Mouse (Mus musculus) 3134 (cell line): ENCODE data around the gene Cacna1c.

Experiments used
- DNase-seq: peaks from one replicate; pipeline ENCODE4 v3.0.0-alpha.2; 2011; ENCODE audit warnings: low spot score; ENCODE audit not compliant: insufficient read length; ENCODE audit errors: extremely low read depth

The Cacna1c gene

GRCm38 (mm10) chr6:119068650-119069049 is 127.6 kb downstream of the Cacna1c start:
- no peak for DNase-seq

- DNase-seq, result no peak
Observed at GRCm38 (mm10) chr6:119064961-119065360, 131.3 kb downstream of the Cacna1c start.

DNA sequence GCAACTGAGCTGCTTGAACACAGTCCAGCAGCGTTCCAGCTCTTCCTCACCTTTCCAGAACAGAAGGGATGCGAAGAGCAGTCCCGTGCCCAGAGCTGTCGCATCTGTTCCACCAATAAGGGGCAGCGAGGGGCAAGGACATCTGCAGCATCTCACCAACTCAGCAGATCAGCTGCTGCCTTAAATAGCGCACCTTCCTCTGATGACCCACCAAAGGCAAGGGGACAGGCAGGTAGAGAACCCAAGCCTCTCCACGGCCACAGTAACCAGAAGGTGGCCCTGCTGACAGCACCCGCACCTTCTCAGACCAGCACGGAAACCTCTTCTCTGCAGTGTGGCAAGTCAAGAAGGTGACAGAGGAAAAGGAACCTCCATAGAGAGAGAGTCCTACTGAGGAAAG is 131.8 kb downstream of the Cacna1c start:
- no peak for DNase-seq

GRCm38 (mm10) chr6:119062695-119063094 is 133.5 kb downstream of the Cacna1c start:
- DNase-seq, result no peak

DNA sequence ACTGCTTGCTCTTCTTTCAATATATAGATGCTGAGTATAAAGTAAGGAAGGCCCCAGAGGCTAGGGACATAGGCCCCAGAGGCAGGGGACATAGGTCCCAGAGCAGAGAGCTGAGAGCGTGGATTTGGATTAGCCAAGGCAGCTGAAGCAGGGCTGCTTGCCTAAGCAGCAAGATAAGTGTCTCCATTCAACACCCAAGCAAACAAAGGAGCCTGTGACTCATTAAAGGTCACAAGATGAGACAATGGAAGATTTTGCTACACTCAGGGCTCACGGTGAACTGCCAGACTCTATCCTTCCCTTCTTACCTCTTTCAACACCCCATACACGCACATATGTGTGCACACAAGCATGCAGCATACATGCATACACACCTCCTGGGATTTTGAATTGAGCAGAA is 137.3 kb downstream of the Cacna1c start:
- DNase-seq, result no peak

- no peak for DNase-seq
Observed at GRCm38 (mm10) chr6:119058461-119058860, 137.8 kb downstream of the Cacna1c start.

DNA sequence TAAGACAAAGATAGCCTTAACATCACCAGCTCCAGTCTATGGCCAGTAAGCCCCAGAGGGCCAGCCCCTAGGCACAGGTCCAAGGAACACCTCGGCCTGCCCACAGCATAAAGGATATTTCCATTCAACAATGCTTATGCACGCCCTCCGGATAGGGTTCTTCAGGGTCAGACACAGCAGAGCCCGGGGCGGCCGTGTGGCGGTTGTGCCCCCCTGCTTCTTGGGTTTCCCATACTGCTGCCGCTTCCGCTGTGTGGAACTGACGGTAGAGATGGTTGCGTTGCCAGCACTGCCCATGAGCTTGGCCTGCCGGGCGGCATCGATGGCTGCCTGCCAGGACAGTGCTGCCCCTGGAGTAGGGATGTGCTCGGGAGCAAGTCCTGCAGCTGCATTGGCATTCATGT is 139.1 kb downstream of the Cacna1c start:
- no peak for DNase-seq

DNA sequence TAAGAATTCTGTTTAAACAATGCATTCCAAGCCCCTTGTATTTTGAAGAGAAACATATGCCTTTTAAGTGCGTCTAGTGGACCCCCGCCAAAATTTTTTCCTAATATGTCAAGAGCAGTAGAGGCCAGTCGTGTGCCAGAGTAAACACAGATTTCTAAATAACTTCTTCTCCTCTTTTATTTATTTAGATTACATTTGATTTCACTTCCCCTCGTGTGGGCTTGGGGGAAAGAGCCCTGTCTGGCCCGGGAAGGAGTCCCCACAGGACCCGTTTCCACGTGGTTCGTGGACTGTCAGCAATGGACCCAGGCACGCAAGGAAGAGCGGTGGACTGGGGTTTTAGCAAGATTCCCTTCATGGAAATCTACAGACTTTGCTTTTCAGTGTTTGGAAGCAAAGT is 143.4 kb downstream of the Cacna1c start:
- no peak for DNase-seq

DNA sequence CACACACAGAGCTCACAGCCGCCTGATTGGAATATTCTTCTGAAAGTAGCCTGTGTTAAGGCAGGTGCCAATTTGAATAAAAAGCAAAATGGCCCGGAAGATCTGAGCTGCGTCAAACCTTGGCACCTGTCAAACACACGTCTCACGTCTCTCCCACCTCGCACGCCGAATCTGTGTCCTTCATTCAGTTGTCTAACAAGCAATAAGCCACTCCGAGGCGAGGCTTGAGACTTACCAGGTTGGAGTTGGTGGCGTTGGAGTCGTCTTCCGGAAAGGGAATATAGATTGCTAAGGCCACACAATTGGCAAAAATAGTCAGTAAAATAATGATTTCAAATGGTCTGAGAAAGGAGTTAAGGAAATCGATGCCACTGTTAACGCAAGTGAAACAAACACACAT is 143.9 kb downstream of the Cacna1c start:
- no peak for DNase-seq

GRCm38 (mm10) chr6:119051721-119052120 is 144.5 kb downstream of the Cacna1c start:
- DNase-seq, result no peak

GRCm38 (mm10) chr6:119047340-119047739 is 148.9 kb downstream of the Cacna1c start:
- DNase-seq, result no peak

- DNase-seq, result no peak
Observed at GRCm38 (mm10) chr6:119045498-119045897, 150.7 kb downstream of the Cacna1c start.

DNA sequence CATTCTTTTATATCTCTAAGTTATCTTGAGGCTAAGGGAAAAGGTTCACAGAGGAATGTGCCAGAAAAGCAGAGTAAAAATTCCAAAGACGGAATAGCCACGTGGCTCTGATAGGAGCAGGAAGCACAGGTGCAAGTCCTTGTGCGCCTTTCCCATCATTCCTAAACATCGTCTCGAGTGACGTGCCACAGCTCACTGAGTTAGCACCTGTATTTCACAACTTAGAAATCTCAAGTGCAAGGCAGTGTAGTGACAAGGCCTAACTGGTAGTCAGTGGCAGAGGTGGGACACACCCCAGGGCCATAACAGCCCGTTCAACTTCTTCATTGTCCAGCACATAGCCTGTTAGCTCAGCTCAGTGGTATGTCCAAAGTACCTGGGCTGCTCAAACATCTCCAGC is 152.1 kb downstream of the Cacna1c start:
- no peak for DNase-seq

- DNase-seq, result no peak
Observed at GRCm38 (mm10) chr6:119042803-119043202, 153.4 kb downstream of the Cacna1c start.

DNA sequence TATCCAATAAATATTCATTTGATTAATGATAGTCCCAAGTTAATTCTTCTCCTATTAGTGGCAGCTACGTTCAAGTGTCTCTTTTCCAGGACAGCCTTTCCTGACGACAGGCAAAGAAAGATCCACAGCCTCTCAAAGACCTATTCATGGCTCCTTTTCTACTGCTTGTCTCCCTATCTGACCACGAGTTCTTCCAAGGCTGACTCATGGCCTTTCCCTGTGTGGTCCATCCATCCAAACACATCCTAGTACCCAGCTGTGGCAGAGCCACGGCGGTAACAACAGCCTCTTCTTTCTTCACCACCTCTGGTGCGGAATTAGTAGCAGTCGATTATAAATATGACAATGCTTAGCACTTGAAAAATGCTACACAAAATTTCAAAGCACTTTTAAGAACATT is 155.3 kb downstream of the Cacna1c start:
- DNase-seq, result no peak

DNA sequence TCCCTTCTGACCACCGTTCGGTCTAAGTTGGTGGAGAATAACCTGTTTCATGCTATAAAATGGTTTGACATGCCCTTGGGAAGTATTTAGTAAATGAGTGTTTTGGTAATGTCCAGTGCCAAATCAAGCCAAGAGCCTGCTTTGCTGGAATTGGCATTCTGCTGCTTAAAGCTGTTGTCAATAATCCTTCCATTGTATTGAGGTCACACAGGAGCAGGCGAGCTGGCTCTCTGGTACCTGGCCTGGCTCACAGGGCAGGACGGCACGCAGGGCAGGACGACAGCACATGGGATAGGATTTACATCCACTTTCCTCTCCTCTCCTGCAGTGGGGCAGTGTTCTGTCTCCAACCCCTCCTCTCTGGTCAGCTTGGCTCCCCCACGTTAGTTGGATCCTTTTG is 156.4 kb downstream of the Cacna1c start:
- DNase-seq, result no peak

GRCm38 (mm10) chr6:119039293-119039692 is 156.9 kb downstream of the Cacna1c start:
- no peak for DNase-seq

DNA sequence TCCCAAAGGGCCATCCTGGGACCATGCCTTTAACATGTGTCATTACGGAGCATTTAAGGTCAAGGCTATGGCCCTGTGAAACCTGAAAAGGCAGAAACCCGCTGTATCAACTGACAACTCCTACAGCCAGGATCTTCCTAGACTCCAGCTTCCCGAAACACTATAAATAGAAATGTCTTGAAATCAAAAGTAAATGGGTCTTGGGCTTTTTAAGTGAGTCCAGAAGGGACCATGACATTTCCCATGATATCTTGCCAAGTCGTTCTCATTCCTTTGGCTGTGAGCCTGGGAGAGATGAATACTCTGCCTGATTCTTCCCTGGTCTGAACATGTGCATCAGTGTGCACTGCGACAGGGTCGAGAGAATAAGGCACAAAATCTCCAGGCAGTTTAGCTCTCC is 158.4 kb downstream of the Cacna1c start:
- DNase-seq, result no peak

DNA sequence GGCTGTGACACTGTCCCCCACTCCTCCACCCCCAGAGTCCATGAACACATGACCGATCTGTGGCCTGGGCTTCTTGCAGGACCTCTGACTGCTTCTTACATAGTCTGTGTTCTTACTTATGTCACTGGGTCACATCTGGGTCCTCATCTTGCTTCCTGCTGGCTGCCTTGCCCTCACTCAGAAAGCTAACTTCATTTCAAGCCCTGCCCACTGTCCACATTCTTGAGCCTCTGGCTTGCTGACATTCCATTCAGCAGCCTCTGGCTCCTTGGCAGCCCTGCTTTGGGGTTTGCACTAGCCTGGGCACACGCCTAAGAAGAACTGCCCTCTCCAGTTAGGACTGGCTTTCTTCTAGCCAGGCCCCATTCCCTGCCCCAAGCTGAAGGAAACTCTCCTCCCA is 159.2 kb downstream of the Cacna1c start:
- no peak for DNase-seq

- DNase-seq, result no peak
Observed at GRCm38 (mm10) chr6:119035361-119035760, 160.9 kb downstream of the Cacna1c start.

DNA sequence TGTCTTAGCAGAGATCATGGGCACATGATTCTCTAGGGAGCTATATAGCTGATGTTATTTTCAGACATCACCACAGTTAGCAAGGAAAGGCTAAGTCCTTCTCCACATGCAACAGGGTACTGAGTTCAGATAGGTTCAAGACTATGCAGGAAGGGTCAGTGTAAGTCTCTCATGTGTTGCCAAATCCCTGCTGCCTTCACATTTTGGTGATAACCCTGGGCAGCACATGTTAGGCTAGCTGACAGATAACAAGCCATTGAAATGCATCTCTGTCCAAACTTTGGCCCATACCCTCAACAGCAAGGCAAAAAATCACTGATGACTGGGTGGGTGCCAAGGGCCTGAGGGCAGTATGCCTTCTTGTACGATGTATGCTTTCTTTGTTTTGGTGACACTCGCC is 161.3 kb downstream of the Cacna1c start:
- no peak for DNase-seq

- DNase-seq, result no peak
Observed at GRCm38 (mm10) chr6:119027880-119028279, 168.3 kb downstream of the Cacna1c start.

DNA sequence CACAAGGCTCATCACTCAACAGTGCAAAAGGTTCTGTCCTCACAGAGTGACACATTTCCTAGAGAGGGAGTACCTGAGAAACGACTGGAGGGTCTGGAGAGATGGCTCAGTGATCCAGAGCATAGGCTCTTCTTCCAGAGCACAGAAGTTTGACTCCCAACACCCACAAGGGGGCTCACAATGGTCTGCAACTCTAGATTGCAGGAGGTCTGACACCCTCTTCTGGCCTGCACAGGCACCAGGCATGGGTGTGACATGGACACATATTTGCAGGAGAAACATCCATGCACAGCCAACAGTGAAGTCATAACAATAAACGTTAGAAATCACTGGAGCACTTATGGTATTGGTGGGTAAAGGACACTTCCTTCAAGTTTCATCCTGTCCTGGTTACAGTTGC is 173.4 kb downstream of the Cacna1c start:
- DNase-seq, result no peak

DNA sequence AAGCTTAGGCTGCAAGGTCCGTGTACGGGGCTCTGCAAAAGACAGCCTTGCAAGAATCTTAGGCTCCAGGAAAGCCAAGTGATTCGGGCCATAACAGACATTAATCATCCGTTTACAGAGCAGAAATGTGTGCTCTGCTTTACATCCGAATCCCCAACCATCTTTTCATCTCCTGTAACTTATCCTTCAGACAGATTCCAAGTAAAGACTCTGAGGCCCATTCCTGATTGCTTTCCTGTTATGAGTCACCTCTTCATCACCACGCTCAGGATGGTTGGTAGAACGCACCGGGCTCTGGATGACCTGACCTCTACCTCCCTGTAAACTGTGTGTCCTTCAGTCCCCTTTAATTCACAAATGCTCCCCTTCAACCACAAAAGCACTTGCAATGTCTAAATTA is 175.0 kb downstream of the Cacna1c start:
- no peak for DNase-seq
